Mouse (Mus musculus): ENCODE data around the gene Slfnl1. TPM values are rescaled to one million over a fixed set of nuclear protein-coding genes. Genes with fewer than 3 reads are reported as not detected.

Gene Slfnl1
- polyA plus RNA-seq (2012; rRNA removed): 0.11 and 0.14 TPM in 2 replicates

DNA sequence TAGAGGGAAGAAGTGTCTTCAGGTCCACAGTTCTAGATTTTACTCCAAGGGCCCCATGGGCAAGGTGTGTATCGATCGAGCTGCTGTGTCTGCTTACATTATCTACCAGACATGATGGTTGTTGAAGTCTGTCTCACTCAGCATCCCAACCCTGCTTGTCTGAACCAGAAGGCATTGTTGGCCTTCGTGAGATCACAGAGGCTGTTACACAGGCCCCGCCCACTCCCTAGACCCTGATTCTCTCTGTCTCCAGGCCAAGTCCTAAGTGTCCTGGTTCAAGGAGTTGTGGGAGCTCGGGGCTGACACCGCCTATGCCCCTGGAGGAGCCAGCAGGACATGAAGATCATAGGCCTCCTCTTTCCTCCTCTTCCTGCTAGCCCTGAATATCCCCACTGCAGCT, at the start of gene Slfnl1:
Gene Slfnl1, plus strand, starts transcription at position 246 of the 400 bp plus-strand sequence.
- DNase-seq (ENCODE audit: extremely low spot score in 1 of 2, low spot score in 1 of 2): no peak

DNA sequence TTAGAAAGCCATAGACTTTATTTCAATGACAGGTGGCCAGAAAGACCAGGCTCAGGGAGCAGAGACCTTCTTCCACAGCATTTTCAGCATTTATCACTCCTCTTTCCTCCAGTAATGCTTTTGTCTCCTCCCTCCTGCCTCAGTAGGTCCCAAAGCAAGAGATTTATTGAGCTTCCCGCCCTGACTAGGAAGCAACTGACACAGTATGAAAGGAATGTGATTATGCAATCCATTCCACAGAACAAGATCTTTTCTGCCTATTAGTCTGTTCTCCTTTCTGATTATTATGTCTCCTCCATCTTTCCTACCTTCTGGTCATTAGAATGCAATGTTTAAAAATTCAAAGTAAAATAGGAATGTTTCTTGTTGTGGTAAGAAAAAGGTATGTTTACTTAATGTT, 44.3 kb upstream of the Slfnl1 start:
- no peak for DNase-seq (ENCODE audit: extremely low spot score in 1 of 2, low spot score in 1 of 2)

DNA sequence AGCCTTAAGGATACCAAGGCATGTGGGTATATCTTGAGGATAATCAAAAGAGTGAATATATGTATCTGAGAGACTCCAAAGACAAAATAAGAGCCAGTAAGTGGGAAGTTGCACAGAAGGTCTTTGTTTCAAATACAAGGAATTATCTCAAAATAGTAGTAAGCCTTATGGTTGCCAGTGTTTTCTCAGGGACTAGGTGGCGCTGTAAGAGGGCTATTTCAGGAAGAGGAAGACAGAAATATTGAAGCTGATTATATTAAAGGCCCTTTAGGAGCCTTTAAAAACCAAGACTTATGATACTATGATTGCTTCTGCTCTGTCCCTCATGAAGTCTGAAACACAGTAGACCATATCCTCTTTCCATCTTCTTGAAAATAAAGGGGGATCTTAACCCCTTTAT, 25.1 kb upstream of the Slfnl1 start:
- DNase-seq (ENCODE audit: extremely low spot score in 1 of 2, low spot score in 1 of 2): no peak

DNA sequence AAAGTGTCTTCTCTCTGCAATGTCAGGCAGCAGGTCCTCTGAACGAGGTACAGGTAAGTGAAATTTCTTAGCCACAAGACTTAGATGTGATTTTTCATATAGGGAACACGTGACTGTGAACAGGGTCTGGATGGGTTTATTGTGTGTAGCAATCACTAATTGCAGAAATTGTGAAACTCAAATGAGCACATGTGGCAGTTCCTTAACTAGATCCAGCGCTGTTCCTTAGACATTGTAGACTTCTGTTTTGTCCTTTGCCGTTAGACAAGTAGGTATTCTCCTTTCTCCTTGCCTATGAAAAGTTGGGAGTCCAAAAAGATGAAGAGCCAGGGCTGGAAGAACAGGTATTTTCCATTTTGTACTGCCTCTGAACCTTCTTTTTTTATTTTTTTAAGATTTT, 20.8 kb upstream of the Slfnl1 start:
- DNase-seq (ENCODE audit: extremely low spot score in 1 of 2, low spot score in 1 of 2): no peak

DNA sequence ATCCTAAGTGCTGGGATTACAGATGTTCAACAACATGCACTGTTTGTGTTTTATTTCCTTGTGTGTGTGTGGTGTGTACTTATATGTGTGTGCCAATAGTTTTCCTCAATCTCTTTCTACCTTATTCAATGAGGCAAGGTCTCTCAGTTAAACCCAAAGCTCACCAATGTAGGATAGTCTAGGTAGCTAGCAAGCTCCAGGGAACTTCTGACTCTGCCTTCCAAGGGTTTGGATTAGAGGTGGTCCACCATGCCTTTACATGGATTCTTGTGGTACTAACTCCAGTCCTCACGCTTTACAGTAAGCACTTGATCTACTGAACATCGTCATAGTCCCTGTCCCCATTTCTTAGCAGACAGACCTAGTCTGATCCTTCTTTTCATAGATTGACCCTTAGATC, 17.7 kb upstream of the Slfnl1 start:
- no peak for DNase-seq (ENCODE audit: extremely low spot score in 1 of 2, low spot score in 1 of 2)

DNA sequence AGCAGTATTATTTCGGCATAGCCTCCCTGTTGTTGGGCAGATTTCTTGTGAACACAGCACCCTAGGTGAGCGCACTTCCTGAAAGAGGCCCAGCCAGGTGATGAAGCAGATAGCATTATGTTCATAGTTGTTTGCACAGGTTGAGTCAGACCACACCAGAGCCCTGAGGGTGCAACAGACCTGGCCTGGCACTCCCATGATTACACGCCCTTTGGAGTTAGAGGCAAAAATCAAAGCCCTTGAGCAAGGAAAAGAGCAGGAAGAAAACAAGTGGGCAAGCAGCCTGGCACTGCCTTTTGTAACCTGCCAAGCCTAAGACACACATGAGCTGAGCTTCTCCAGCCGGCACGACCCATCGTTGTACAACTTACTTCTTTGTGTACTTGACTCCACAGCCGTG, 15.5 kb upstream of the Slfnl1 start:
- DNase-seq (ENCODE audit: extremely low spot score in 1 of 2, low spot score in 1 of 2): no peak

DNA sequence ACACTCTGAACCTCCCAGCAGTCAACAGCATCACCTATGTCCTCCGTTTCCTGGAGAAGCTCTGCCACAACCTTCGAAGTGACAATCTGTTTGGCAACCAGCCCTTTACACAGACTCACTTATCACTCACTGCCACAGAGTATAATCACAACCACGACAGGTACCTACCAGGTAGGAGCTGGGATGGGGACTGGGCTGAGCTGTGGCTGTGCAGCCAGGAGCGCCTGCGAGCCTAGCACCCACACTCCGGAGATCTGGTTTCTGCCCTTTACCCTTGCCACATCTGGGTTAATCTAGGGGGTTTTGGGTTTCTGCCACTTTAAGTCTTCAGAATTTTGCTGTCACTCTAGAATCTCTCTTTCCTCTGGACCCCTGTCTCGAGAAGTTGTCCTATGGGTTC, 15.1 kb upstream of the Slfnl1 start:
- no peak for DNase-seq (ENCODE audit: extremely low spot score in 1 of 2, low spot score in 1 of 2)

DNA sequence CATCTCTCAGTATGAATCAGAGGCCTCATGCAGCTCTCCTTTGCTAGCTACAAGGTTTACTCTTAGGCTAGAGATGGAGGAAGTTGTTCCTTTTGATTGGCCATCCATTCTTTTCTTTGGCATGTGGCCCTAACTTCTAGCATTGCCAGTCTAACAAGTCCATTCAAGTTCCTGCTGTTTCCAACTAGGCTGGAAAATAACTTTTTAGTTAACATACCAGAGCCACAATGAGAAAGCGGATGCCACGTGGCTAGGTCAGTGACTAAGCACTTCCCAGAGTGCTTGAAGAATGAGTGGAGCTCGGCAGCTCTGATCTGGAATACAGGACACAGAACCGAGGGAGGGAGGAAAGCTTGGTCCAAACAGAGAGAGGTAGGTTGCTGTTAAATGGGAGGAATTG, 14.7 kb upstream of the Slfnl1 start:
- peak in 1 of 2 experiments; percentile 16 for DNase-seq (ENCODE audit: extremely low spot score in 1 of 2, low spot score in 1 of 2)

DNA sequence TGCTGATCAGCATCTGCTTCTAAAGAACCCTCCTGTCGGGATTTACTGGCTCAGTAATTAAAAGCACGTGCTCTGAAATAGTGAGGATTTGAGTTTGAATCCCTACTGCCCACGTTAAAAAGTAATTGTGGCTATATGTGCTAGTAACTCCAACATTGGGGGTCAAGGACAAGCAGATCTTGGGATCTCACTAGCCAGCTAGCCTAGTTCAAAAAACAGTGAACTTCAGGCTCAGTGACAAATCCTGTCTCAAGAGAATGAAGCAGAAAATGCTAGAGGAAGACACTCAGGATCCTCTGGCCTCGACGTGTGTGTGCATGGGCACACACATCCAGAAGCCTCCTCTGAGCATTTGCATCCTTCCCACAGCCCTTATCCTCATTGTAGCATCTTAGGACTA, 10.3 kb upstream of the Slfnl1 start:
- no peak for DNase-seq (ENCODE audit: extremely low spot score in 1 of 2, low spot score in 1 of 2)

DNA sequence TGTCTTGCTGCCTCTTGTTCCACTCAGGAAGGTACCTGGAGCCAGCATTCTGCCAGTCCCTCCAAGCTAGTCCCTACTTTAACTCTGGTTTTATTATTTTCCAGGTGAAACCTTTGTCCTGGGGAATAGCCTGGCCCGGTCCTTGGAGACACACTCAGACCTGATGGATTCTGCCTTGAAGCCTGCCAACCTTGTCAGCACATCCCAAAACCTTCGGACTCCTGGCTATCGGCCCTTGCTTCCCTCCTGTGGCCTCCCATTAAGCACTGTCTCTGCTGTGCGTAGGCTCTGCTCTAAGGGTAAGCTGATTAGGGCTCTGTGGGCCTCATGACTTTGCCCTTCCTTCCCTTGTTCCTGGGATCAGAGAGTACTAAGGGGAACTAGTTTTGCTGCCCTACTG, 9.7 kb upstream of the Slfnl1 start:
- no peak for DNase-seq (ENCODE audit: extremely low spot score in 1 of 2, low spot score in 1 of 2)

DNA sequence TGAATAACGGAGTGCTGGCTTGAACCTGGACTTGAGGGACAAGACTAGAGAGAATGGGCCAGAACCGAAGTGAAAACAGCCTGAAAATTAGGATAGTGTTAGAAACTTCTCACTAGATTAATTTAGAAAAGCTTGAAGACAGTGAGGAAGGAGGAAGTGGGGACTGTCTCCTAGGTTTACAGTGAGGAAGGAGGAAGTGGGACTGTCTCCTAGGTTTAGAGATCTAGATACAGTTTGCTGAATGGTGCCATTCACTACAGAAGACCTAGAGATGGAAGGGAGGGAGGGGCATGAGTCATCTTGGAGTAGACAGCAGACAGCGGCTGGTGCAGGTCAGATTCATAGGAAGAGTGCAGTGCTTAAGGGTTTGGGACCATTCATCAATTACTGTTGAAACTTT, 8.9 kb upstream of the Slfnl1 start:
- no peak for DNase-seq (ENCODE audit: extremely low spot score in 1 of 2, low spot score in 1 of 2)

DNA sequence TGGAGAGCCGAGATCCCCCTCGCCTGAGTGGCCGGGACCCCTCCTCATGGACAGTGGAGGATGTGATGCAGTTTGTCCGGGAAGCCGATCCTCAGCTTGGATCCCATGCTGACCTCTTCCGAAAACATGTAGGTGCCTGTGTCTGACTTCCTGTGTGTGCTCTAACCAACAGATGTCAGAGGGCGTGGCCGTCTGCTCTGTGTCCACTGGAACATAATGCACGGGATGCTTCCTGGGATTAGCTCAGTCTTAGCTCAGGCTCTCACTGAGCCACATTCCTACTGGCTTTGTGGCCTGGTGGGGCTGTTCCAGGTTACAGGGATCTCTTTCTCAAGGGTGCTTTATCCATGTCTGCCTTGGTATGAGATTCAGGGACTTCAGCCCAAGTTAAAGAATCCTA, 3.9 kb upstream of the Slfnl1 start:
- no peak for DNase-seq (ENCODE audit: extremely low spot score in 1 of 2, low spot score in 1 of 2)

DNA sequence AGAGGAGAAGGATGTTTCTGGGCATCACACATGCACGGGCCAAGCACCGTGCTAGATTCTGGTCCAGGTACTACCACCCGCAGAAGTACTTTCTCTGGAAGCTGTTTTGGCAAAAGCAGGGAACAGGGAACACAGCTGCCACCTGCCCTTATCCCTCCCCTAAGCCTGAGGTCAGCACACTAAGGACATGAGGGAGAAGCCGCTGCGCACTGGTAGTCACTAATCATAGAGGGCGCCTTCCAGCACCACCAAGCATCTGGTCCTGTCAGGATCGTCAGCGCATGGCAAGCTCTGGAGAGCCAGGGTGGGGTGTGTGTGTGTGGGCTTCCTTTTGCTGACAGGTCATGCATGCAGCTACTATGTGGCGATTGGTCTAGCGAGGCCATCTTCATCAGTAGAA, 6.6 kb downstream of the Slfnl1 start:
- DNase-seq (ENCODE audit: extremely low spot score in 1 of 2, low spot score in 1 of 2): no peak

DNA sequence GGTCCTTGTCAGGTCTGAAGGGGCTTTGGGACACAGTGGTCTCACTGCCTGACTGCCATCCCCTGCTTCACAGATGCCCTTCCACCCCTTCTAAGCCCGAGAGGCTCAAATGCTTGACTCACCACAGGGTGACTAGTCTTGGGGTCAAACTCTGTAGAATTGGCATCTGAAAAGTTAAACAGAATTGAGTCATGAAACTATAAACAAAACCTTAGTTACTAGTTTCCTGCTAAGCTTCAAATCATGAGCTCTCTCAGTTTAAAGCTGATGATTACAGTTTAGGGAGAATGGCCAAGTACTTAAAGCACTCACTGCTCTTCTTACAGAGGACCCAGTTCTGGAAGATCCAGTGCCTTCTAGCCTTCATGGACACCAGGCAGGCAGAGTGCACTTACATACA, 12.9 kb downstream of the Slfnl1 start:
- no peak for DNase-seq (ENCODE audit: extremely low spot score in 1 of 2, low spot score in 1 of 2)

DNA sequence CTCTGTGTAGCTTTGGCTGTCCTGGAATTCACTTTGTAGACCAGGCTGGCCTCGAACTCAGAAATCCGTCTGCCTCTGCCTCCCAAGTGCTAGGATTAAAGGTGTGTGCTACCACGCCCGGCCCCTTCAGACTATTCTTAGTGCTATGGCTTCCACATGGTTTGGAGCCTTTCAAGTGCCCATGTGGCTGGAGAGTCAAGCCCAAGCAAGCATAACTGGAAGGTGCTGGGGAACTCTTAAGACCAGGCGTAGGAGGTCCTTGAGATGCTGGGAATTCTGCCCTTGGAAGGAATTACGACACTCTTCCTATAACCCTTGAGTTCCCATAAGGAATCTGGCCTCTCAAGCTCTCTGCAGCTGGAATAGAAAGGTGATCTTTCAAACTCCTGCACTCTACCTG, 24.6 kb downstream of the Slfnl1 start:
- DNase-seq (ENCODE audit: extremely low spot score in 1 of 2, low spot score in 1 of 2): no peak

DNA sequence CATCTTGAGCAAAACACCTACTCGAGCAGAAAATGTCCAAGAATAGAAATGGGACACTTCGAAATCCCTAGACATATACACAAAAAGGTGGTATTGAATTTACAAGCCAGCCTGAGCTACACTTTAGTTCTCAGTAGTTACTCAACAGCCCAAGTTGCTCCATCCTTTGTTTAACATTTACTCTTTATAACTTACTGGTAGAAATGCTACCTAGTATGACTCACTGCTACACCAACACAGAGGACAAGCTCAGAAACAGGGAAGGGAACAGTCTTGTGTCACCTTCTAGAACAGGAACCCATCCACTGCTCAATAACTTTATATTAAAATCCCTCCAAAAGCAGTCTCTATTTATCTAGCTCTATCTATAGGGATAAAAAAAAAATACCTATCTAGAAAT, 33.7 kb downstream of the Slfnl1 start:
- DNase-seq (ENCODE audit: extremely low spot score in 1 of 2, low spot score in 1 of 2): no peak

DNA sequence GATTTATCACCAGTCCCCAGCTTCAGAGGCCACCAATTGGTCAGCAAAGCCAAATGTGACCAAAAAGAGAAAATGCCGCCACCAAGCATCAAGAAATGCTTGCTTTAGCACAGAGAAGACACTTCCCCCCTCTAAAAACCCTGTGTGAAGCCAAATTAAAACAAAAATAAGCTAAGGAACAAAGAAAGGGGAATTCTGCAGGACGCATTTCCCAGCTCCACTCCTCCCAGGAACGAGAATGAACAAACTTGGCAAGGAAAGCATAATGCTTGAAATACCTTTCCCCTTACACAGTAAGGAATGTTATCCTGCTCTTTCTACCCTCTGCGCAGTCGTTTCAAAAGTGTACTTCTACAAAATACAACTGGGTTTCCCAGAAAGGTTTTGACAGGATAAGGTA, 36.0 kb downstream of the Slfnl1 start:
- DNase-seq (ENCODE audit: extremely low spot score in 1 of 2, low spot score in 1 of 2): no peak

DNA sequence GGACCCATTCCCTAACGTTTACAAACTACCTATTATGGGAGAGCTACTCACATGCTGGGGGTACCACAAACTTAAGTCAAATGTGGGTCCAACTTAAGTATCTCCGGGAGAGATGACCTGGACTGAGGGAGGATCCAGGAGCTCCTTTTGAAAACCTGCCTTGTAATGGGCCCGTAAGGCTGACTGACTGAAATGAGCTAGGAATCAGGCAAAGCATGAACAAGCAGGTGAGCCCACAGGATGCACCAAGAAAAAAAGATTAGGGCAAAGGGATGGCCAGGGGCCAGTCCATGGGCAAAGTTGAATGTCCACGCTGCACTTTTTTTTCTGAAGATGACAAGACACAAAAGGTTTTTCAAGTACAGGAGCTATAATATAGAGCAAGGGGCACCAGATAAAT, 37.0 kb downstream of the Slfnl1 start:
- DNase-seq (ENCODE audit: extremely low spot score in 1 of 2, low spot score in 1 of 2): no peak

DNA sequence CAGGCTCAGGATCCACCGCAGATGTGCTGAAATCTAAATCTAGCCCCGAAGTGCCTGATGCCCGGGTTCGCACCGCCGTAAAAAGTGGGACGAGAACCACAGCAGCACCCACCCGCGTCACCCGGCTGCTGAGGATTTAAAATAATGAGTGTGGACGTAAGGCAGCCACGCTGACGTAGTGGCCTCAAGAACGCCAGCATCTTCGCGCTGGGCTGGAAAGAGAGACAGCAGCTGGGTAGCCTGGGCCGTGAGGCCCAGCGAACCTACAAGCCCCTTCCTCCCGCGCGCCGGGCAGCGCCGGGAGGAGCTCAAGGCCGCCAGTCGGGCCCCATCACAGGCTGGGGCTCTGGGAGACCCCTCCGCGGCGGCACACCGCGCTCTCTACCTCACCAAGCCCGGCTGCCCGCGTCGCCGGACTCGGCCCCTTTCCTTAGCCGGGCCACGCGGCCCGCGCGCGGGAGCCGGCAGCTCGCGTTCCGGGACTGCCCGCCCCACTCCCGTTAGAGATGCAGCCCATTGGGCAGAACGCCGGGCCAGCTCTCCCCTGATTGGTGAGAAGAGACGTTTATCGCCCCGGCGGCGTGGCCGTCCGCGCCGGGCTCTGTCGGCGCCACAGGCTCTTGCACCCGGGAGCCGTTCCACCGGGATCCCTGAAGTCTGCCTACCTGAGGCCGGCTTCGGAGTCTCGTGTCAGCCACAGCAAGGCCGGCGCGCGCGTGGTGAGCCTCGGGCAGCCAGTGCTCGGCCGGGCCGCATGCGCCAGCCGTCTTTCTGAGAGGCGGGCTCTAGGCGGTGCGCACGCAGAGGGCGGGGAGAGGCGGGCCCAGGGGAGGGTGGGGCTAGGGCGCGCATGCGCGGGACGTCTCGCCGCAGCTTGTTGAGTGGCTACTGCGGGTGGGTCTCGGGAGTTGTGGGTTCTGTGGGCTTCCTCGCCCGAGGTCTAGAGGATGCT, 37.7 kb downstream of the Slfnl1 start, which contains the start of gene Ctps:
Gene Ctps, minus strand, starts transcription at position 791 of the 952 bp plus-strand sequence.
- DNase-seq (ENCODE audit: extremely low spot score in 1 of 2, low spot score in 1 of 2): peak; percentile 80 to 92

DNA sequence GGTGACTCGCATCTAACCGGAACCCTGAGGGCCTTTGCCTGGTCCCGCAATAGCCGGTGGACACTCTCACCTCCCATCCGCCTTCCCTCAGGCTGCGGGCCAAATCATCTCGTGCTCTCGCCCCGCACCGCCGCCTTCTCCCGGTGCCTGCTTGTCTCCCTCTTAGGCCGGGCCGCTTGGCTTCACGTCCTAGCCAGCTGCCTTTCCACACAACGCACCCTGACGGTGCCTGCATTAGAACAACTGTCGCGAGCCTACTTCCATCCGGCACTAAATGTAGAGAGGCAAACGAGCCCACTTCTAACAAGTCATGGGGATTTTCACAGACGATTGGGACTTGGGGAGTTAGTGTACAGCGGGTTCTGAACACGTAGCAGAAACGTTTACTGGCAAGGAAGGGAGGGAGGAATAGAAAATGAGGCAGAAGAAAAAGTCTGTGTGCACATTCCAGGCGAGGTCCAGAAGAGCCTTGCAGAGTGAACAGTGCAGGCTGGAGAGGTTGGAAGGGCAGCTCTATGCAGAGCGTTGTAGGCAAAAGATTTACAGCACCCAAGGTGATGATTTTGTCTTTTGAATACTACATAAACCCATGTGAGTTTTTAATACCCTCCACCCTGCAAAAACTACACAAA, 38.5 kb downstream of the Slfnl1 start:
- no peak for DNase-seq (ENCODE audit: extremely low spot score in 1 of 2, low spot score in 1 of 2)

DNA sequence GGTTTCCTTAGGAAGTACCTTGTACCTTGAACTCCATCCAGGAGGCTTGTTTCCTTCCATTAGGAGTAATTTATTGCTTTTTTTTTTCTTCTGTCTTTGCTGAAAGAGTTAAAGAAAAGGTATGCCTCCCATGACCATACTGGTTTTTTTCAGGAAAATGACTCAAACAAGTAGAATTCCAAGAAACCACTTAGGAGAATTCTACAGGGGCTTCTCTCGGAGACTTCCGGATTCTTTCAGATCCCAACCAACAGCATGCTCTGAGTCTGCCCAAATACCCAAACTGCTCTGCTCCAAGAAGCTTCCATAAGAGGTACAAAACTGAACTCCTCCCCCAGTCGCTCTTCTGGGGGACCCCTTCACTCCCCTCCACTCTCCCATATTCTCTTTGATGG, 39.0 kb downstream of the Slfnl1 start:
- no peak for DNase-seq (ENCODE audit: extremely low spot score in 1 of 2, low spot score in 1 of 2)

DNA sequence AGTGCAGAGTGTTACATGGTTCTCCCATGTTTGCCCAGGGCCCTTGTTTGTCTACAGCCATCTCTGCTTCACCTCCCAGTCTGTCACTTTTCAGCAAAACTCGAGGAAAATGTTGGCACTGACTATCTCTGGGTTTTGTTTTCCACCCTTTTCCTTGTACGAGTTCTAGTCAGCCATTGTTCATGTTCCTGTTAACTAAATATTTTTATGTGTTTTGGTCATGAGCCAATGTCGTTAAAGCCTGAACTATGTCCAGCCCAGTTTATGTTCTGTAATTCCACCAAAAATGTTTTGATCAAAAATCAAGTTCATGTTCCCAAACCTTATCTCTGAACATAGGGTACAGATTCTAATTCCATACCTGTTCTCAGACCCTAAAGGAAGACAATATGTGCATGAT, 39.7 kb downstream of the Slfnl1 start:
- DNase-seq (ENCODE audit: extremely low spot score in 1 of 2, low spot score in 1 of 2): no peak
